Mouse (Mus musculus): ENCODE results near the gene Bcl11a. TPM values are rescaled to one million over a fixed set of nuclear protein-coding genes. Genes with fewer than 3 reads are reported as not detected.

Gene Bcl11a
- polyA plus RNA-seq, 1 experiment from 2014 or later, result 42.5 TPM

DNA sequence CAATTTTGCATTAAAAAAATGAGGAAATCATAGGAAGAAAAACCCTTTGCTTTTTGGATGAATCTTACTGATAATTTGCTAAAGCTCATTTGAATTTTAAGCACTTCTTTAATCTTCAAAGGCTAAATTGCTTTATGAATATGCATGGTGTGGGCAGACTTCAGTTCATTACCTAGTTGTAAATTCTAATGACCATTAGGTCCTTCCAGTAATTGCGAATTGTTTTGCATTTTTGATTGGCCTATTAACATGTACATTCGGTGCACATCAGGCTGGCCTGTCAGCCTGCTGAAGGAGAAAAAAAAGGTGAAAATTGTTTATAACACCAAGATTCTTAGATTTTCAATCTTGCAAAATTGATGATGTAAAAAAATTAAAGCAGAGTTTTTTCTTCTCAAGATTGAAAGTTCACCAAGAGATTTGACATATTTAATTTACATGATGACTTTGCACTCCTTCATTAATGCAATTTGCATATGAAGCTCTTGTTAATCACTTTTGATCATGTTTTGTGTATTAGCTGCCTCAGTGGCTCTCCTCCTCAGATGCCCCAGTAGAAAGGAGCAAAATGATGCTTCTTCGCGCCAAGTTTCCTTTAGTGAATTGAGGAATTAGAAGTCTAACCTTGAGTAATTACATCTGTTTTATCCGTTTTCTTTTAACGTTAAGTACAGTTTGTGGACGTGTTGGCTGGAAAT, 17.9 kb downstream of the Bcl11a start:
- H3K9ac ChIP-seq (ENCODE audit: low read length), result no peak overlapping the region
- H3K9me3 ChIP-seq (ENCODE audit: control insufficient read depth, low read length), result no peaks in the 10 kb centered on the region
- H3K27ac ChIP-seq (ENCODE audit: low read depth, low read length), result no peak overlapping the region
- H3K36me3 ChIP-seq (ENCODE audit: control insufficient read depth, insufficient read depth, low read length), result no peaks in the 10 kb centered on the region
- whole genome bisulfite sequencing, result 82% methylated on average over 7 of the region's 7 CpGs
- H3K4me1 ChIP-seq (ENCODE audit: control insufficient read depth, insufficient read depth, low read length), result peaks cover 35% of the 10 kb centered on the region
- no peak overlapping the region for H3K4me3 ChIP-seq (ENCODE audit: low read depth, low read length)
- no peak for ATAC-seq (ENCODE audit: low FRiP score)
- no peaks in the 10 kb centered on the region for H3K27me3 ChIP-seq (ENCODE audit: control insufficient read depth, insufficient read depth, low read length)
- no peak overlapping the region for H3K4me2 ChIP-seq
- DNase-seq (ENCODE audit: low spot score, missing footprints), result no peak

DNA sequence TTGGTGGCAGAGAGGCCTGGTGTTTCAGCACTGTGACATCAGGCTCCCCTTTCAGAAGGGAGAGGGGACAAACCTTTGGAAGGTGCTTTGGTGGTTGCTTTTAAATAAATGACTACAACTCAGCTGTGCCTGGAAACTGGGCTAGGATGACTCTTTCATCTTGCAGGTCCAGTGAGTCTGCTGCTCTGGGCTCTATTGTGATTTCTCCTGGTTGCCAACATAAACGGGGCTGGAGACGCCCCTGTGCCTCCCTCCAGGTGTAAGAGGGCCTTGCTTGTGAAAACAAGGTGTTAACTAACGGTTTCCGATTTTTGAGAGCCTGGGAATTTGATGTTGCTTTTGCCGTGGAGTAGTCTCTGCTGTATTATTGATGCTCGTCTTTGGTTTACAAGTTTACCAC, 18.6 kb downstream of the Bcl11a start:
- Histone ChIP-seq H3K27ac (ENCODE audit: low read depth, low read length) (no peak overlapping the region), H3K36me3 (ENCODE audit: control insufficient read depth, insufficient read depth, low read length) (no peaks in the 10 kb centered on the region), H3K4me2 (no peak overlapping the region), H3K4me1 (ENCODE audit: control insufficient read depth, insufficient read depth, low read length) (peaks cover 35% of the 10 kb centered on the region), H3K27me3 (ENCODE audit: control insufficient read depth, insufficient read depth, low read length) (no peaks in the 10 kb centered on the region), H3K4me3 (ENCODE audit: low read depth, low read length) (no peak overlapping the region), H3K9ac (ENCODE audit: low read length) (no peak overlapping the region), H3K9me3 (ENCODE audit: control insufficient read depth, low read length) (no peaks in the 10 kb centered on the region)
- DNase-seq (ENCODE audit: low spot score, missing footprints), result peak; percentile 69
- 60% methylated on average over 6 of the region's 6 CpGs for WGBS
- ATAC-seq (ENCODE audit: low FRiP score), result no peak

DNA sequence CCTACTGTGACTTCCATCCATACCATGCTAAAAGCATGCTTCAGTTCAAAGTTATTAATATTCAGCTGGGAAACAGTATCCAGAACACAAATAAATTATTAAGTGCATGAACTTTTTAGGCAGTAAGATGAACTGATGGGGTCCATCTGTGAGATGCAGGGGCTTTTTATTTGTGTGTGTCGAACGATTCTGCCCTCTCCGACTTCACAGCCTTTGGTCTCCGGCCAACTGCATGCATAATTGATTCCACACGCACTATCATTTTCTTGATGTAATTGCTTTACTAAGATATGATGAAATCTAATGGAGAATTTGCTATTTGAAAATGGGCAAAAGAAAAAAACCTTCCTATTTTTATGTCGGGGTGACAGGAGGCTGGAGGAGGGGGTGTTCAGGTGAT, 19.2 kb downstream of the Bcl11a start:
- Histone ChIP-seq H3K9me3 (ENCODE audit: control insufficient read depth, low read length) (no peaks in the 10 kb centered on the region), H3K4me1 (ENCODE audit: control insufficient read depth, insufficient read depth, low read length) (peaks cover 35% of the 10 kb centered on the region), H3K4me2 (no peak overlapping the region), H3K27ac (ENCODE audit: low read depth, low read length) (no peak overlapping the region), H3K27me3 (ENCODE audit: control insufficient read depth, insufficient read depth, low read length) (no peaks in the 10 kb centered on the region), H3K9ac (ENCODE audit: low read length) (no peak overlapping the region), H3K4me3 (ENCODE audit: low read depth, low read length) (no peak overlapping the region), H3K36me3 (ENCODE audit: control insufficient read depth, insufficient read depth, low read length) (no peaks in the 10 kb centered on the region)
- 62% methylated on average over 6 of the region's 6 CpGs for WGBS
- no peak for ATAC-seq (ENCODE audit: low FRiP score)
- peak; percentile 79 for DNase-seq (ENCODE audit: low spot score, missing footprints)

DNA sequence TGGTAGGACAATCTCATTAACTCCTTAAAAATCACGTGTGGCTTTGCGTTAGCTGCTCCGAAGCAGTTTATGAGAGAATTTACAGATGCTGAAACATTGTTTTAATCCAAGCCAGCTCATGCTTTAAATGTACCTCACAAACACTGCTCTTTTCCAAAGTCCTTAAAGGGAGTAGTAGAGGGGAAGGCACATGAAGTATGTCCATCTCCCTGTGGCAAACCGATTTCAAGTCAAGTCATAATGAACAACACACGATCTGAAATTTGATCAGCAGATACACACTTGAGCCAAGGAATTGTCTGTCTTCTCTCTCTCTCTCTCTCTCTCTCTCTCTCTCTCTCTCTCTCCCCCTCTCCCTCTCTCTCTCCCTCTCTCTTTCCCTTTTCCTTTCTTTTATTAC, 20.2 kb downstream of the Bcl11a start:
- DNase-seq (ENCODE audit: low spot score, missing footprints) (peak; percentile 69), ATAC-seq (ENCODE audit: low FRiP score) (no peak)
- Histone ChIP-seq H3K27me3 (ENCODE audit: control insufficient read depth, insufficient read depth, low read length) (no peaks in the 10 kb centered on the region), H3K4me1 (ENCODE audit: control insufficient read depth, insufficient read depth, low read length) (peaks cover 37% of the 10 kb centered on the region), H3K9ac (ENCODE audit: low read length) (no peak overlapping the region), H3K36me3 (ENCODE audit: control insufficient read depth, insufficient read depth, low read length) (no peaks in the 10 kb centered on the region), H3K4me2 (no peak overlapping the region), H3K27ac (ENCODE audit: low read depth, low read length) (no peak overlapping the region), H3K9me3 (ENCODE audit: control insufficient read depth, low read length) (no peaks in the 10 kb centered on the region), H3K4me3 (ENCODE audit: low read depth, low read length) (no peak overlapping the region)
- 87% methylated on average over 5 of the region's 5 CpGs for WGBS

DNA sequence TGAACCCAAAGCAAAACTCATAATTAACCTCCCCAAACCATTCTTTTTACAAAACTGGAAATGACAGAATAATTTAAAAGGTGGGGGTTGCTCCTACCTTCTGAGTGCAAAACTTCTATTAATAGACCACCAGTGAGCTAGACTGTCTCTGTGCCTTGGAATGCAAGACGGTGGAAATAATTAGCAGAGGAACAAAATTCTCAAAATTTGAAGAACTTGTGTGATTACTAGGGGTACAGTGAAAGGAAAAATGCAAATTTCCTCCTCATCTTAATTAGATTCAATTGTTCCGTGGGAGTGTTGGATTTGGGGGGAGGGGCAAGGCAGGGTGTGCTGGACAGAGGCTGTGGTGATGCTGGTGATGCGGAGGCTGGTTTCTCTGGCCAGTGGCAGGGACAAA, 20.8 kb downstream of the Bcl11a start:
- Histone ChIP-seq H3K27me3 (ENCODE audit: control insufficient read depth, insufficient read depth, low read length) (no peaks in the 10 kb centered on the region), H3K4me1 (ENCODE audit: control insufficient read depth, insufficient read depth, low read length) (peaks cover 39% of the 10 kb centered on the region), H3K36me3 (ENCODE audit: control insufficient read depth, insufficient read depth, low read length) (no peaks in the 10 kb centered on the region), H3K27ac (ENCODE audit: low read depth, low read length) (no peak overlapping the region), H3K4me2 (no peak overlapping the region), H3K4me3 (ENCODE audit: low read depth, low read length) (no peak overlapping the region), H3K9me3 (ENCODE audit: control insufficient read depth, low read length) (no peaks in the 10 kb centered on the region), H3K9ac (ENCODE audit: low read length) (no peak overlapping the region)
- 46% methylated on average over 3 of the region's 3 CpGs for WGBS
- ATAC-seq (ENCODE audit: low FRiP score) (peak; percentile 43; the same call in 1 of the 2 replicates), DNase-seq (ENCODE audit: low spot score, missing footprints) (peak; percentile 81)

DNA sequence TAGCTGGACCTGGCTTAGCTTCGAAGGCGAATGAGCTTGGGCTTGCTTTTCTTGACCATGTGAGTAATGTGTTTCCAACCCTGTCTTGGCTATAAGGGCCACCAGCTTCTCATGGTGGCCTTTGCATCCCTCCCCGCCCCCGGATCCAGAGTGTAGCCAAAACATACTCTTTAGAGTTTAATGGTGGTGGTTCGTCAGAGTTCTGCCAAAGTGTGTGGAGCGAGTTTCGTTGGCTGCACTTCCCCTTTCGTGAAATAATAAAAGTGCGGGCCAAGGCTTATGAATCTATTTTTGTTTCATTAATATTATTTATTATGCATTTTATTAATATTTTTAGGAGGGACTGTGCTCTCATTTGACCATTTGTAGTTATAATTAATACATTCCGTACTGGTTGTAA, 21.4 kb downstream of the Bcl11a start:
- Histone ChIP-seq H3K4me2 (no peak overlapping the region), H3K9me3 (ENCODE audit: control insufficient read depth, low read length) (no peaks in the 10 kb centered on the region), H3K4me3 (ENCODE audit: low read depth, low read length) (no peak overlapping the region), H3K27me3 (ENCODE audit: control insufficient read depth, insufficient read depth, low read length) (no peaks in the 10 kb centered on the region), H3K27ac (ENCODE audit: low read depth, low read length) (no peak overlapping the region), H3K4me1 (ENCODE audit: control insufficient read depth, insufficient read depth, low read length) (peaks cover 39% of the 10 kb centered on the region), H3K9ac (ENCODE audit: low read length) (no peak overlapping the region), H3K36me3 (ENCODE audit: control insufficient read depth, insufficient read depth, low read length) (no peaks in the 10 kb centered on the region)
- no peak; the same call in 1 of the 2 replicates for ATAC-seq (ENCODE audit: low FRiP score)
- 91% methylated on average over 10 of the region's 10 CpGs for WGBS
- no peak for DNase-seq (ENCODE audit: low spot score, missing footprints)

DNA sequence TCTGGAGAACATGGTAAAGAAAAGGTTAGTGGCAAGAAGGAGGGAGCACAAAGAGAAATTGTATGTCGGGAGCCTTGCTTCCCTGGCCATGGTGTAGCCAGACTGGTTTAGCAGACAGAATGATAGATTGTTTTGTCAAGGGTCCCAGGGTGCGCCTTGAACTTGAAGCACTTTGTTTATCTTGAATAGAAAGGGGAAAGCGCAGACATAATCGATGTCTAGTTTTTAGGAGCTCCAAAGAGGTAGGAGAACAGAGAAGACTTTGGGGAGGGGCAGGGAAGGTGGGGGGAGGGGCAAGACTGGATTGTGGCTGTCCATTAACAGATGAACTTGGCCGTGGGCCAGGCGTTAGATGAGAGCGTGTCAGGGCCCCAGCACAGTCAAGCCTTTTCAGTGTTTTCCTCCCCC, 22.0 kb downstream of the Bcl11a start:
- H3K4me3 ChIP-seq (ENCODE audit: low read depth, low read length), result no peak overlapping the region
- WGBS, result 48% methylated on average over 7 of the region's 7 CpGs
- H3K9me3 ChIP-seq (ENCODE audit: control insufficient read depth, low read length), result no peaks in the 10 kb centered on the region
- peak; percentile 68 for ATAC-seq (ENCODE audit: low FRiP score)
- H3K4me1 ChIP-seq (ENCODE audit: control insufficient read depth, insufficient read depth, low read length), result peaks cover 37% of the 10 kb centered on the region
- H3K4me2 ChIP-seq, result no peak overlapping the region
- DNase-seq (ENCODE audit: low spot score, missing footprints), result peak; percentile 80
- H3K27ac ChIP-seq (ENCODE audit: low read depth, low read length), result peak overlapping the region; percentile 25; the same call in 1 of the 2 replicates
- no peaks in the 10 kb centered on the region for H3K27me3 ChIP-seq (ENCODE audit: control insufficient read depth, insufficient read depth, low read length)
- no peaks in the 10 kb centered on the region for H3K36me3 ChIP-seq (ENCODE audit: control insufficient read depth, insufficient read depth, low read length)
- no peak overlapping the region for H3K9ac ChIP-seq (ENCODE audit: low read length)

DNA sequence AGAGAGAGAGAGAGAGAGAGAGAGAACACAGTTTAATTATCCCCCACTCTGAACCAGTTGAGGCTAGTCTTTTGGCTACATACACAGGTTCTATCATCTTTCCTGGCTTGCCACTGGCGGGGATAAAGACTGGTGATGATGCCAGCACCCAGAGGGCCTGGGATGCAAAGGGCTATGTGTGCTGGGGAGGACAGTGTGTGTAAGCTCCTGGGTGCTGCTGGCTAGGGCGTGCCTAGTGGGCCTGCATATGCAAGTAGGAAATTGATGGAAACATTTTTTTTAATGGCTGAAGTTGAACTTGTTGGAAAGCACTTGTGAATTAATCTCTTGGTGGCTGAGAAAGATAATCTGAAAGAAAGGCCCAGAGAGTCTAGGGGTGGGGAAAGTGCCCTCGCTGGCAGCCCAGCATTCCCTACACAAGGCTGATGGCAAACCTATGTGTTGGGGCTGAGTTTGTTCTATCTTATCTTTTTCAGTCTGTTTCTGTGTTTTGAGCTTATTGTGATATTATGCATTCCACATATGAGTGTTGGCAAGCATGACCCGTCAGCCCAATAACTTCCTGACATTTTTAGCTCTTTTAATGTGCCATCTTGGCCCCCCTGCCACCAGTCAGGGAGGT, 22.7 kb downstream of the Bcl11a start:
- 85% methylated on average over 4 of the region's 4 CpGs for WGBS
- Histone ChIP-seq H3K9ac (ENCODE audit: low read length) (no peak overlapping the region), H3K36me3 (ENCODE audit: control insufficient read depth, insufficient read depth, low read length) (no peaks in the 10 kb centered on the region), H3K27me3 (ENCODE audit: control insufficient read depth, insufficient read depth, low read length) (no peaks in the 10 kb centered on the region), H3K4me3 (ENCODE audit: low read depth, low read length) (no peak overlapping the region), H3K4me1 (ENCODE audit: control insufficient read depth, insufficient read depth, low read length) (peaks cover 31% of the 10 kb centered on the region), H3K9me3 (ENCODE audit: control insufficient read depth, low read length) (no peaks in the 10 kb centered on the region), H3K4me2 (no peak overlapping the region), H3K27ac (ENCODE audit: low read depth, low read length) (no peak overlapping the region)
- ATAC-seq (ENCODE audit: low FRiP score) (no peak), DNase-seq (ENCODE audit: low spot score, missing footprints) (no peak)

DNA sequence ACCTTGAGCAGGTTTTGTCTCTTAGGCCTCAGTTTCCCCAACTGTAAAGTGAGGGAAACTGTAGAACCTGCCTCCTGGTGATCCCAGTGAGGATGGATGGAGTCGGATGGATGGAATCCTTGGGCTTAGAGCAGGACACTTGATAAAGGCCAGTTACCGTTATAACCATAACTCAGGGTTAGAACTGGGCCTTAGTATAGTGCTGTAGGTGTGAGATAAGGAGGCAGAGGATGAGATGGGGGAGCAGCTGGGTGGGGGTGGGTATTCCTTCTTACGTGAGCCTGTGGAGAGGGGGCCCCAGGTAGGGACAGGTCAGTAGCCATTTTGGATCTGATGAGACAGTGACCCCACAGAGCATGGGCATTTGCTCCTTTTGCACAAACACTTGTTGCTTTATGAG, 23.8 kb downstream of the Bcl11a start:
- Histone ChIP-seq H3K9ac (ENCODE audit: low read length) (no peak overlapping the region), H3K4me3 (ENCODE audit: low read depth, low read length) (no peak overlapping the region), H3K4me2 (no peak overlapping the region), H3K36me3 (ENCODE audit: control insufficient read depth, insufficient read depth, low read length) (no peaks in the 10 kb centered on the region), H3K27ac (ENCODE audit: low read depth, low read length) (no peak overlapping the region), H3K27me3 (ENCODE audit: control insufficient read depth, insufficient read depth, low read length) (no peaks in the 10 kb centered on the region), H3K9me3 (ENCODE audit: control insufficient read depth, low read length) (no peaks in the 10 kb centered on the region), H3K4me1 (ENCODE audit: control insufficient read depth, insufficient read depth, low read length) (peaks cover 29% of the 10 kb centered on the region)
- no peak for ATAC-seq (ENCODE audit: low FRiP score)
- no peak for DNase-seq (ENCODE audit: low spot score, missing footprints)
- WGBS, result 84% methylated on average over 3 of the region's 3 CpGs
